Mouse (Mus musculus) A20 (cell line): ENCODE measurements around the gene Olfr1316.

ENCODE experiments used
- DNase-seq: peaks from one replicate; pipeline ENCODE4 v3.0.0-alpha.2; 2011; ENCODE audit warnings: low read depth, low spot score

Olfr1316 gene

GRCm38 (mm10) chr2:112134877-112135276, at the start of gene Olfr1316:
Gene Olfr1316 (minus strand): TSS chr2:112134977.
- DNase-seq: no peak

- DNase-seq: no peak
Observed at GRCm38 (mm10) chr2:112153898-112154297, 19.1 kb upstream of the Olfr1316 start, which contains the start of gene Olfr1318. Gene Olfr1318 (plus strand): TSS chr2:112154198.

DNA sequence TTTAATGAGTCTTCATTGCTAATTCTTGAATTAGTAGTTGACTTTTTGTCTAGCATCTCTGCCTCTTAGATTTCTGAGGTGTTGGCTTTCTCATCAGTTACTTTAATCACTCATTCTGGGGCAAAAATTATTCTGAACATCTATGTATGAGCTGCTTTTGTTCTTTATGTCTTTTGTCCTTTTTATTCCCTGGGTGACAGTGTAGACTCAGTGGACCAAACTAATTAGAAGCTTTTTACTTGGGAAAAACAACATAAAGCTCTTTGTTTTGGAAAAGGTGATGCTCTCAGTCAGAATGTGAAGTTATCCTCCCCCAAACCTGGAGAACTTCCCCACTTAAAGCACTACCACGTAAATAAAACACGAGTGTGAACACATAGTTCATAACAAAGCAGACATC, 5.3 kb upstream of the Olfr1316 start, which contains the start of gene Olfr1317:
Gene Olfr1317 (plus strand): TSS at position 301 of the 400 bp plus-strand sequence.
- DNase-seq: no peak

DNA sequence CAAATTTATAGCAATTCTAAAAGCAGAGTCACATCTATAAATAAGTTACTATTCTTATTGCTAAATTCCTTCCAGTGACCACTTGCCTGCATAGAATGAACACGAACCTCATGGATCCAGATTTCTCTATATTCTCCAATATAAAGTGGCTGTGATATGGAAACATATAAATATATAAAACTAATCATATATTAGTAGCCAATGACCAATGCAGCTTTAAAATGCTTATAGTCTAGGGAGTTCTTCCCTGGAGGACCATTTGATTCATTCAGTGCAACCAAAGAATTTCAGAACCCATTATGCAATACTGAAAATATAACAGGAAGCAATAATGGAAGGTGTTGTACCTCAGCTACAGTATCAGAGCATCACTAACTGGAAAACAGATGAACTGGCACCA, 19.4 kb downstream of the Olfr1316 start, which contains the start of gene Olfr1315-ps1:
Gene Olfr1315-ps1 (minus strand): TSS at position 101 of the 400 bp plus-strand sequence.
- DNase-seq: no peak

GRCm38 (mm10) chr2:112096681-112097080, 38.1 kb downstream of the Olfr1316 start, which contains the start of gene Olfr1314:
Gene Olfr1314 (minus strand): TSS chr2:112096781.
- no peak for DNase-seq

GRCm38 (mm10) chr2:112077743-112078142, 57.0 kb downstream of the Olfr1316 start, which contains the start of gene Olfr1313:
Gene Olfr1313 (minus strand): TSS chr2:112077843.
- no peak for DNase-seq
